Mouse (Mus musculus) E14TG2a.4 (cell line): ENCODE data around the gene Mreg.
A peak's percentile ranks its signal among the peaks of the same experiment; 100 is the strongest.

Source experiments
- H3K27me3 ChIP-seq: 2 replicates; pipeline ENCODE4 v1.6.1; 2014; ENCODE audit warnings: low read length, control low read depth; ENCODE audit not compliant: insufficient read depth
- H3K36me3 ChIP-seq: 2 replicates; pipeline ENCODE4 v1.6.1; 2014; ENCODE audit warnings: low read length, control low read depth; ENCODE audit not compliant: insufficient read depth
- H3K4me1 ChIP-seq: replicated peaks from 2 replicates; pipeline ENCODE4 v1.6.1; 2014; ENCODE audit warnings: low read depth, low read length, control low read depth
- H3K4me3 ChIP-seq: replicated peaks from 2 replicates; pipeline ENCODE4 v1.5.1; 2014; ENCODE audit warnings: mild to moderate bottlenecking, low read length
- H3K9me3 ChIP-seq: 2 replicates; pipeline ENCODE4 v1.6.1; 2014; ENCODE audit warnings: low read length, control low read depth
- CTCF ChIP-seq: conservative IDR thresholded peaks from 2 replicates; pipeline ENCODE4 v1.5.1; 2014; ENCODE audit warnings: low read length
- NANOG ChIP-seq: IDR thresholded peaks from 2 replicates; pipeline ENCODE4 v1.6.1; 2014; ENCODE audit warnings: borderline replicate concordance, low read length, mixed read lengths
- POU5F1 ChIP-seq: IDR thresholded peaks from 2 replicates; pipeline ENCODE4 v1.6.1; 2014; ENCODE audit warnings: low read length, borderline replicate concordance

Gene Mreg

GRCm38 (mm10) chr1:72171001-72171860 lies 40.9 kb downstream of the Mreg start:
- no peaks in the 10 kb centered on the region for H3K27me3 ChIP-seq
- TF ChIP-seq CTCF (no peak), NANOG (no peak), POU5F1 (no peak)
- H3K4me3 ChIP-seq: no peak overlapping the region
- peaks cover 99% of the 10 kb centered on the region for H3K4me1 ChIP-seq
- no peaks in the 10 kb centered on the region for H3K9me3 ChIP-seq
- H3K36me3 ChIP-seq: peaks cover 85% of the 10 kb centered on the region

GRCm38 (mm10) chr1:72167024-72167423 lies 45.1 kb downstream of the Mreg start:
- no peak overlapping the region for H3K4me3 ChIP-seq
- H3K27me3 ChIP-seq: no peaks in the 10 kb centered on the region
- H3K36me3 ChIP-seq: peaks cover 92% of the 10 kb centered on the region
- H3K9me3 ChIP-seq: no peaks in the 10 kb centered on the region
- peak; percentile 70 for TF ChIP-seq CTCF
- no peak for TF ChIP-seq NANOG
- peaks cover 96% of the 10 kb centered on the region for H3K4me1 ChIP-seq

DNA sequence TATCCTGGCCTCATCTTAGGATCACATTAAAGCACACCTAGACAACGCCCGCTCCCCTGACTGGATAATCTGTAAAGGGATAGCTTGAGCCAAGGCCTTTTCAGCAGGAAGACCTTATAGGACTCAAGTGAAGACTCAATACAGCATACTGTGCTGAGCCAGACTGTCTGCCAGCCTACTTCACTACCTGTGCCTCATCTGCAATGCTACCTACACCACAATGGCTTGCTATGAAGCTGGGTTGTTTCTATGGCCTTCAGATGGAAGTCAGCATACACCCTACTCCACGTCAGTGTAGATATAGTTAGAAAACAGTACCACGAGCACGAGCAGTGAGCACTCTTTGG lies 45.7 kb downstream of the Mreg start:
- Histone ChIP-seq H3K4me3 (no peak overlapping the region), H3K27me3 (no peaks in the 10 kb centered on the region), H3K4me1 (peaks cover 94% of the 10 kb centered on the region), H3K9me3 (no peaks in the 10 kb centered on the region), H3K36me3 (peaks cover 91% of the 10 kb centered on the region)
- TF ChIP-seq POU5F1 (no peak), CTCF (no peak), NANOG (no peak)

GRCm38 (mm10) chr1:72165723-72166467 lies 46.2 kb downstream of the Mreg start:
- TF ChIP-seq NANOG: no peak
- peak; percentile 66 for TF ChIP-seq CTCF
- H3K36me3 ChIP-seq: peaks cover 88% of the 10 kb centered on the region
- no peak overlapping the region for H3K4me3 ChIP-seq
- H3K27me3 ChIP-seq: no peaks in the 10 kb centered on the region
- H3K9me3 ChIP-seq: no peaks in the 10 kb centered on the region
- H3K4me1 ChIP-seq: peaks cover 89% of the 10 kb centered on the region

DNA sequence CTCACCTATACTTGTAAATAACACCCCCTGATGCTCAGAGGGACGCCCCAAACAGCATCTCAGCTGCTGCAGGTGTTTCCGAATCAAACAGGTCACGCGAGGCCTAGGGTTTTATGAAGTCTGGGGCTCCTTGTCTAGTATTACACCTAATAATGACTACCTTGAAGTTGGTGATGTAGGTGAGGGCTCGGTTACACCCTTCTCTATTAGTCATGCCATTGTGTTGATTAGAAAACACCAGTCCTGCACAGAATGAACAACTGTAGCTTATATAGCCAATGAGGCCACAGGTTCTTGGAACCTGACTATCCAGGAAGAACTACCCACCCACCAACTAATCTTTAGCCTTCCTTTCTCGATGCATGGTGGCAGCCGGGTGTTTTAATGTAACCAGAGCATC lies 51.8 kb downstream of the Mreg start:
- TF ChIP-seq POU5F1 (no peak), CTCF (no peak), NANOG (no peak)
- Histone ChIP-seq H3K4me1 (peaks cover 35% of the 10 kb centered on the region), H3K27me3 (no peaks in the 10 kb centered on the region), H3K36me3 (peaks cover 60% of the 10 kb centered on the region), H3K9me3 (no peaks in the 10 kb centered on the region), H3K4me3 (no peak overlapping the region)

DNA sequence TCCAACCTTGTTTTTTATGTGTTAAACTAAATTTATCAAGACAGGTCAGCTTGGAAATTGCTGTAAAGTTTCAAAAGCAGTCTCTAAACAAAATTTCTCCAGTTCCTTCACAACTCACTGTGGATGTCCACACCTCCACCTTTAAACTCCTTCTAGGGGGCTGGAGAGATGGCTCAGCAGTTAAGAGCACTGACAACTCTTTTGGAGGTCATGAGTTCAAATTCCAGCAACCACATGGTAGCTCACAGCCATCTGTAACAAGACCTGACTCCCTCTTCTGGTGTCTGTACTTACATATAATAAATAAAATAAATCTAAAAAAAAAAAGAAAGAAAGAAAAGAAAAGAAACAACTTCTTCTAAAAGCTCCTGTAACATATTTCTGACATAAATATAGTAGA lies 67.1 kb downstream of the Mreg start:
- TF ChIP-seq NANOG (no peak), POU5F1 (no peak), CTCF (no peak)
- Histone ChIP-seq H3K4me3 (no peak overlapping the region), H3K27me3 (no peaks in the 10 kb centered on the region), H3K9me3 (no peaks in the 10 kb centered on the region), H3K36me3 (no peaks in the 10 kb centered on the region), H3K4me1 (peaks cover 3% of the 10 kb centered on the region; the same call in 1 of the 2 replicates)

DNA sequence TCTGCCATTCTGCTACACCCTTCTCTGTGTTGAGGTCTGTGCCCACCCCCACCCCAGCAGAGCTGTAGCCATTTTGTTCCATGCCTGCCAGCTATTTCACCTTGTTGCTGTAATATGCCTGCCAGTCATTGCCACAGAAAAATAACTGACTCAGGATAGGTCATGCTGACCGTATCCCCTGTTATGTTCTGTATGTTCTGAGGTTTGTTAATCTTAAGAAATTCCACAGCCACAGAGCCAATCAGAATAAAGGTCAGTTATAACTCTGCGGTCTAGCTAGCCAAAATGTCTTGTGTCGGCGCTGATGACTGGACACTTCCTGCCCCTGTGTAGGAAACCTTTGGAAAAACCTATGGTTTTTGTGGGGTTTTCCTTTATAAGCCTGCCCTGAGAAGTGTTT lies 67.7 kb downstream of the Mreg start:
- no peaks in the 10 kb centered on the region for H3K9me3 ChIP-seq
- no peaks in the 10 kb centered on the region for H3K36me3 ChIP-seq
- TF ChIP-seq CTCF (no peak), POU5F1 (no peak), NANOG (no peak)
- H3K27me3 ChIP-seq: no peaks in the 10 kb centered on the region
- H3K4me1 ChIP-seq: peaks cover 3% of the 10 kb centered on the region; the same call in 1 of the 2 replicates
- no peak overlapping the region for H3K4me3 ChIP-seq

DNA sequence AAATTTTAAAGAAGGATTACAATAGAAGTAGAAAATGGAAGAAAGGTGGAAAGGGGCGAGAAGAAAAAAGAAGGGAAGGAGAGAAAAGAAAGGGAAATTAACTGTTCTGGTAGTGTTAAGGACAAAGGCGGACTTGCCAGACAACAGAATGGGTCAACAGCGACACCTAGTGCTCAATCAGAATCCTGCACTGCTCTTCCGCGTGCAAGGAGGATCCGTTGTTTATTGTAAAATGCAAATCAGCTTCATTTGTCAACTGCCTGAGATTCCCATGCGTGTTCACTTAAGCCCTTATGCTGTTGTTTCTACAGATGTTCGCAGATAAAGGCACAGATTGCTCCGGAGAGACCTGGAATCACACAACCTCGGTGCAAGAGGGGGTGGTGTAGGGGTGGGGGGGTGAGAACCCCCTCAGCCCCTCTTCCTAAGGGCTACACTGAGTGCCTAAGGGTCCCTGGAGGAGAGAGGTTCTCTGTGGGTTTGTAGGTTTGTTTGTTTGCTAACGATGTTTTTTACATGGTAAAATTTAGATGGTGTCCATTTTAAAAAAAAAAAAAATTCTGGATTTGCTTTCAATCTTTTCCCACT lies 70.1 kb downstream of the Mreg start:
- Histone ChIP-seq H3K9me3 (no peaks in the 10 kb centered on the region), H3K36me3 (no peaks in the 10 kb centered on the region), H3K4me3 (no peak overlapping the region), H3K4me1 (peaks cover 3% of the 10 kb centered on the region; the same call in 1 of the 2 replicates), H3K27me3 (no peaks in the 10 kb centered on the region)
- TF ChIP-seq POU5F1: no peak
- peak; percentile 96 for TF ChIP-seq CTCF
